Mouse (Mus musculus) CD4-positive, CD25-positive, alpha-beta regulatory T cell, adult 2 months (primary cell): ENCODE measurements at regions not wholly inside any gene's neighbourhood (a gene's known extent, or its start where the extent isn't known, plus 50 kb on each side); places are given as distances from the start of the nearest gene placed in this dataset.
A peak's percentile ranks its signal among the peaks of the same experiment; 100 is the strongest.

Experiments
- DNase-seq: peaks from one replicate; pipeline ENCODE4 v3.0.0-alpha.2; 2012; ENCODE audit warnings: low read depth, low spot score

- peak; percentile 18 for DNase-seq
Measured at GRCm38 (mm10) chr13:4662336-4663101, 53.5 kb upstream of the Akr1e1 start.
